26 mouse cellular contexts compared by ENCODE assay signal in the genomic region with DNA sequence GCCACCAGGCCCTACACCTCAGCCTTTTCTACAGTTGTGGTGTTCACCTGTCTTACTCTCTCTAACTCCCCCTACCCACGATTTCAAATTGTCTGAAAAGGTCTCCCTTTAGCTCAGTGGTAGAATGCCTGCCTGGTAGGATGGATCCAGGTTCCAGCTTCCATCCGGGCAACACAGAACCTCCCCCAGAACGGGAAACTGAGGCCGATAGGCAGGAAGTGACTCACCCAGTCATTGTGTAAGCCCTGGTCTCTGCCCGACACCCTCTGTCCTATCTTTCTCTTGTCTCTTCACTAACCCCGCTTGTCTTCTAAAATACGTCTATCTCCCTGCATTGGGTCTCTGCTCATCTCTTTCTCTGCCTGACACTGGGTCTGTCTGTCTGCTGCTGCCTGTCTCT. TPM values are rescaled to one million over a fixed set of nuclear protein-coding genes. Genes with fewer than 3 reads are reported as not detected.
DNase-seq lines count a peak whose midpoint lies in the region; ATAC-seq and TF ChIP-seq lines count a peak whose summit lies in the region.
"Had no signal": no experiment of that assay in that cellular context is flagged by ENCODE, and none has a peak within 500 bp of the region (broad histone marks: within the 10 kb centered on the region; RNA-seq: fewer than 3 reads in every experiment).

No protein-coding gene starts in this region.

- no peaks in the 10 kb centered on the region for H3K36me3 ChIP-seq in heart, embryonic 11.5 days (ENCODE audit: control insufficient read depth, insufficient read depth, low read length)
- peaks cover 53% of the 10 kb centered on the region for H3K36me3 ChIP-seq in megakaryocyte, embryonic 14.5 days (replicated peaks; ENCODE audit: low read length)
- peaks cover 51 to 58% of the 10 kb centered on the region in 2 experiments for H3K36me3 ChIP-seq in CH12.LX (replicated peaks in 1 of 2; ENCODE audit: control insufficient read depth in 1 of 2, insufficient read depth in 1 of 2, low read length in 1 of 2)
- H3K36me3 ChIP-seq: embryonic facial prominence, embryonic 12.5 days; embryonic facial prominence, embryonic 15.5 days had no signal

- H3K27me3 ChIP-seq in heart, embryonic 11.5 days (ENCODE audit: control insufficient read depth, insufficient read depth, low read length) = no peaks in the 10 kb centered on the region
- H3K27me3 ChIP-seq in megakaryocyte, embryonic 14.5 days (replicated peaks) = no peaks in the 10 kb centered on the region
- H3K27me3 ChIP-seq in CH12.LX (replicated peaks) = no peaks in the 10 kb centered on the region
- H3K27me3 ChIP-seq: embryonic facial prominence, embryonic 12.5 days; embryonic facial prominence, embryonic 15.5 days; Patski had no signal

- TF ChIP-seq EP300 in CH12.LX (IDR thresholded peaks at IDR 0.05; ENCODE audit: low read length) = no peak

- peaks cover 51% of the 10 kb centered on the region for H3K79me2 ChIP-seq in CH12.LX (replicated peaks; ENCODE audit: control insufficient read depth, extremely low read depth, insufficient read depth, poor library complexity, severe bottlenecking)

- in situ Hi-C loops in CH12.LX (cut with MboI; ENCODE audit: low pct_ligation_motif_present, low pct_unique_long_range_greater_than_20kb, low sequenced_read_pairs) = loop anchor here (5.0 kb wide), 1 partner anchor 37 kb away; no protein-coding TSS in a partner anchor

- DNase-seq in heart, postnatal 14 days = no peak
- no peak for DNase-seq in CH12.LX (ENCODE audit: extremely low read depth)
- DNase-seq in adrenal gland, adult 18-20 months (ENCODE audit: low spot score in 2 of 2) = no peak
- DNase-seq: adrenal gland, adult 2 months; adrenal gland, postnatal 14 days; cerebellum, adult 11 months; cerebellum, adult 2 months; cerebellum, adult 9-11 months; cerebellum, postnatal 25 days; forebrain, postnatal 0 days; gastrocnemius, adult 2 months; gastrocnemius, postnatal 14 days; heart, adult 18-20 months; heart, postnatal 36 days had no signal

- no peak overlapping the region for H3K27ac ChIP-seq in heart, embryonic 11.5 days (ENCODE audit: low read depth, low read length)
- peak overlapping the region; percentile 36; the same call in 1 of the 2 replicates for H3K27ac ChIP-seq in CH12.LX (ENCODE audit: insufficient read depth, low read depth)
- H3K27ac ChIP-seq: embryonic facial prominence, embryonic 12.5 days; embryonic facial prominence, embryonic 15.5 days; gastrocnemius, adult 2 months; heart, embryonic 10.5 days; hindbrain, embryonic 10.5 days; hindbrain, embryonic 14.5 days had no signal

- no peak overlapping the region for H3K4me2 ChIP-seq in heart, embryonic 11.5 days
- H3K4me2 ChIP-seq in CH12.LX (ENCODE audit: insufficient read depth, low read depth, poor library complexity, severe bottlenecking) = peak overlapping the region; percentile 85
- H3K4me2 ChIP-seq: embryonic facial prominence, embryonic 12.5 days; embryonic facial prominence, embryonic 15.5 days; hindbrain, embryonic 14.5 days had no signal

- intact Hi-C loops in heart, postnatal 14 days (cut with DNase I) = loop anchor here (5.0 to 10.0 kb wide), 3 partner anchors 52 to 317 kb away; partner anchors contain the start of genes Dpf1, Ggn and Spred3

- ATAC-seq in heart, embryonic 11.5 days (replicated peaks; ENCODE audit: insufficient number of reproducible peaks, low FRiP score, low TSS enrichment) = no peak
- ATAC-seq in megakaryocyte, adult 5-6 weeks (ENCODE audit: poor library complexity, severe bottlenecking) = no peak
- ATAC-seq: CD4-positive, CD25-positive, alpha-beta regulatory T cell, adult 4 months; forebrain, embryonic 14.5 days; forebrain, postnatal 0 days; intestine, postnatal 0 days; Patski had no signal

- no peak for TF ChIP-seq POLR2A in CH12.LX (IDR thresholded peaks at IDR 0.05; ENCODE audit: low read depth, low read length)

- dilution Hi-C loops in CH12.LX (cut with MboI; ENCODE audit: extremely low pct_ligation_motif_present, extremely low pct_unique_long_range_greater_than_20kb, low sequenced_read_pairs) = no loop called here

- WGBS in heart, embryonic 11.5 days (ENCODE audit: insufficient replicate concordance) = 65% methylated on average over 7 of the region's 7 CpGs

- H3K9me3 ChIP-seq in heart, embryonic 11.5 days (replicated peaks; ENCODE audit: control insufficient read depth, low read length) = no peaks in the 10 kb centered on the region
- H3K9me3 ChIP-seq in megakaryocyte, embryonic 14.5 days = no peaks in the 10 kb centered on the region
- H3K9me3 ChIP-seq in CH12.LX (replicated peaks; ENCODE audit: low read length) = no peaks in the 10 kb centered on the region
- H3K9me3 ChIP-seq: embryonic facial prominence, embryonic 12.5 days; embryonic facial prominence, embryonic 15.5 days; heart, embryonic 10.5 days; hindbrain, embryonic 10.5 days had no signal

- no peak overlapping the region for H3K4me3 ChIP-seq in heart, embryonic 11.5 days (ENCODE audit: low read depth, low read length)
- H3K4me3 ChIP-seq in megakaryocyte, embryonic 14.5 days (replicated peaks) = peak overlapping the region; percentile 77
- peak overlapping the region; percentile 39 to 58 (median 53) for H3K4me3 ChIP-seq in CH12.LX (replicated peaks in 1 of 3; ENCODE audit: low read depth in 2 of 3, low read length in 2 of 3, poor library complexity in 1 of 3)
- H3K4me3 ChIP-seq: embryonic facial prominence, embryonic 12.5 days; embryonic facial prominence, embryonic 15.5 days; gastrocnemius, adult 2 months; heart, embryonic 10.5 days; hindbrain, embryonic 10.5 days had no signal

- TF ChIP-seq CTCF in CH12.LX (conservative IDR thresholded peaks at IDR 0.05 in 1 of 2, IDR thresholded peaks at IDR 0.05 in 1 of 2; ENCODE audit: low read depth in 2 of 2, low read length in 2 of 2) = no peak

- peaks cover 10% of the 10 kb centered on the region for H3K4me1 ChIP-seq in heart, embryonic 11.5 days (ENCODE audit: control insufficient read depth, insufficient read depth, low read length)
- peaks cover 68% of the 10 kb centered on the region for H3K4me1 ChIP-seq in megakaryocyte, embryonic 14.5 days
- H3K4me1 ChIP-seq in CH12.LX (ENCODE audit: control insufficient read depth in 1 of 2, insufficient read depth in 2 of 2) = peaks cover 20 to 32% of the 10 kb centered on the region in 2 experiments

- no peak for TF ChIP-seq RAD21 in CH12.LX (IDR thresholded peaks at IDR 0.05; ENCODE audit: low read depth, low read length)

- H3K9ac ChIP-seq in heart, embryonic 11.5 days (ENCODE audit: low read depth, low read length) = 0 out of 2 replicates have a peak overlapping the region, but pooled peaks have one; percentile 28
- peak overlapping the region; percentile 62 for H3K9ac ChIP-seq in CH12.LX (ENCODE audit: insufficient read depth, low read depth)
- H3K9ac ChIP-seq: embryonic facial prominence, embryonic 12.5 days; embryonic facial prominence, embryonic 15.5 days; forebrain, postnatal 0 days; hindbrain, embryonic 14.5 days had no signal

TF ChIP-seq in CH12.LX, 34 proteins besides CTCF, POLR2A, EP300 and RAD21:
- TF ChIP-seq MEF2A (IDR thresholded peaks at IDR 0.05; ENCODE audit: borderline replicate concordance, low read depth, low read length) = no peak
- TF ChIP-seq TBP (conservative IDR thresholded peaks at IDR 0.05; ENCODE audit: low read depth, low read length) = no peak
- no peak for TF ChIP-seq SMC3 (IDR thresholded peaks at IDR 0.05; ENCODE audit: low read depth, low read length)
- no peak for TF ChIP-seq SIN3A (IDR thresholded peaks at IDR 0.05; ENCODE audit: low read length)
- no peak for TF ChIP-seq E2F4 (IDR thresholded peaks at IDR 0.05; ENCODE audit: insufficient replicate concordance, low read depth, low read length)
- TF ChIP-seq BHLHE40 (IDR thresholded peaks at IDR 0.05; ENCODE audit: low read depth, low read length) = no peak
- no peak for TF ChIP-seq POLR2AphosphoS2 (IDR thresholded peaks at IDR 0.05; ENCODE audit: low read depth, low read length)
- TF ChIP-seq RCOR1 (conservative IDR thresholded peaks at IDR 0.05; ENCODE audit: low read depth, low read length) = no peak

RNA-seq across cellular contexts. Expression of gene Map4k1, which starts 3.4 kb away (rescaled TPM):
- 6.8 and 6.9 TPM in 2 replicates for polyA plus RNA-seq in heart, embryonic 11.5 days (2014; fragmentation: Nextera tagmentation; extraction: Ambion mirVana)
- total RNA-seq in heart, postnatal 14 days (2021) = 1 to 10 TPM in 1 of 2 experiments, under 1 TPM in 1; 0.96 to 2.4 TPM
- 270 and 353 TPM in 2 replicates for polyA plus RNA-seq in megakaryocyte, embryonic 14.5 days (2012; ENCODE audit: insufficient read depth, low replicate concordance)
- total RNA-seq in megakaryocyte, adult 5-6 weeks (2015) = 53.8 and 54.4 TPM in 2 replicates
- total RNA-seq in megakaryocyte, adult 5-6 weeks (2017) = 44.2 and 60.4 TPM in 2 replicates
- total RNA-seq in CH12.LX (2012; rRNA removed) = 183 and 195 TPM in 2 replicates
- total RNA-seq in CH12.LX (2014; rRNA removed) = 112 and 114 TPM in 2 replicates
- polyA plus RNA-seq in CH12.LX (2012; ENCODE audit: insufficient read length, low read depth) = 395 and 401 TPM in 2 replicates
- 1 to 10 TPM in 1 of 2 experiments, under 1 TPM in 1; 0.96 to 2.4 TPM for total RNA-seq in adrenal gland, adult 18-20 months (2021)

RNA-seq across cellular contexts. Expression of gene Eif3k, which starts 3.5 kb away (rescaled TPM):
- 278 and 286 TPM in 2 replicates for polyA plus RNA-seq in heart, embryonic 11.5 days (2014; fragmentation: Nextera tagmentation; extraction: Ambion mirVana)
- total RNA-seq in heart, postnatal 14 days (2021) = 100 to 1,000 TPM; 157 to 159 TPM
- polyA plus RNA-seq in megakaryocyte, embryonic 14.5 days (2012; ENCODE audit: insufficient read depth, low replicate concordance) = 143 and 185 TPM in 2 replicates
- 216 and 241 TPM in 2 replicates for total RNA-seq in megakaryocyte, adult 5-6 weeks (2015)
- 340 and 348 TPM in 2 replicates for total RNA-seq in megakaryocyte, adult 5-6 weeks (2017)
- total RNA-seq in CH12.LX (2012; rRNA removed) (513 and 551 TPM in 2 replicates), CH12.LX (2014; rRNA removed) (595 and 658 TPM in 2 replicates)
- polyA plus RNA-seq in CH12.LX (2012; ENCODE audit: insufficient read length, low read depth) = 580 and 584 TPM in 2 replicates
- 100 to 1,000 TPM; 227 to 253 TPM for total RNA-seq in adrenal gland, adult 18-20 months (2021)

RNA-seq across cellular contexts. Expression of gene Actn4, which starts 23.1 kb away (rescaled TPM):
- 227 and 262 TPM in 2 replicates for polyA plus RNA-seq in heart, embryonic 11.5 days (2014; fragmentation: Nextera tagmentation; extraction: Ambion mirVana)
- total RNA-seq in heart, postnatal 14 days (2021) = 100 to 1,000 TPM; 110 to 127 TPM
- polyA plus RNA-seq in megakaryocyte, embryonic 14.5 days (2012; ENCODE audit: insufficient read depth, low replicate concordance) = 517 and 590 TPM in 2 replicates
- 82.5 and 87.8 TPM in 2 replicates for total RNA-seq in megakaryocyte, adult 5-6 weeks (2015)
- 44.7 and 55.1 TPM in 2 replicates for total RNA-seq in megakaryocyte, adult 5-6 weeks (2017)
- total RNA-seq in CH12.LX (2012; rRNA removed) (62.9 and 63.4 TPM in 2 replicates), CH12.LX (2014; rRNA removed) (45.9 and 56.9 TPM in 2 replicates)
- polyA plus RNA-seq in CH12.LX (2012; ENCODE audit: insufficient read length, low read depth) = 127 and 145 TPM in 2 replicates
- 100 to 1,000 TPM; 197 to 233 TPM for total RNA-seq in adrenal gland, adult 18-20 months (2021)

Comparison
In these comparisons a context has a peak if more than half of its experiments do, and no peak if none do; other contexts are left out.
1. RNA of gene Map4k1, which starts 3.4 kb away (total RNA-seq): 112 to 195 TPM in CH12.LX and 44.2 to 60.4 TPM in megakaryocyte, adult 5-6 weeks; 0.96 to 2.4 TPM in heart, postnatal 14 days and 0.96 to 2.4 TPM in adrenal gland, adult 18-20 months; every median in the first group is over 10 times any median in the second.